Mouse (Mus musculus) cerebellum, adult (tissue): ENCODE measurements around the gene Calml4.

ENCODE experiments used
- ATAC-seq: cut with Nextera tagmentation; 2 replicates; pipeline ENCODE4 v1.9.2; 2017; ENCODE audit warnings: mild to moderate bottlenecking, moderate library complexity, mixed read lengths; ENCODE audit not compliant: insufficient number of reproducible peaks, low FRiP score, low TSS enrichment

Calml4 gene

GRCm38 (mm10) chr9:62881871-62882270, 24.0 kb downstream of the Calml4 start:
- no peak for ATAC-seq

GRCm38 (mm10) chr9:62894486-62894885, 36.6 kb downstream of the Calml4 start:
- ATAC-seq, result no peak

GRCm38 (mm10) chr9:62901736-62902135, 43.9 kb downstream of the Calml4 start:
- no peak for ATAC-seq

- ATAC-seq, result no peak
These were observed 46.0 kb downstream of the Calml4 start for GRCm38 (mm10) chr9:62903841-62904240.

- ATAC-seq, result no peak
These were observed 47.2 kb downstream of the Calml4 start for GRCm38 (mm10) chr9:62905039-62905438.

- ATAC-seq, result no peak
These were observed 55.6 kb downstream of the Calml4 start for GRCm38 (mm10) chr9:62913390-62914069.

GRCm38 (mm10) chr9:62917059-62917458, 59.2 kb downstream of the Calml4 start:
- ATAC-seq, result no peak

GRCm38 (mm10) chr9:62920877-62921276, 63.0 kb downstream of the Calml4 start:
- no peak for ATAC-seq

GRCm38 (mm10) chr9:62924886-62925610, 67.2 kb downstream of the Calml4 start:
- no peak for ATAC-seq
